Mouse (Mus musculus): Measurements from ENCODE around the gene Elp4.

DNA sequence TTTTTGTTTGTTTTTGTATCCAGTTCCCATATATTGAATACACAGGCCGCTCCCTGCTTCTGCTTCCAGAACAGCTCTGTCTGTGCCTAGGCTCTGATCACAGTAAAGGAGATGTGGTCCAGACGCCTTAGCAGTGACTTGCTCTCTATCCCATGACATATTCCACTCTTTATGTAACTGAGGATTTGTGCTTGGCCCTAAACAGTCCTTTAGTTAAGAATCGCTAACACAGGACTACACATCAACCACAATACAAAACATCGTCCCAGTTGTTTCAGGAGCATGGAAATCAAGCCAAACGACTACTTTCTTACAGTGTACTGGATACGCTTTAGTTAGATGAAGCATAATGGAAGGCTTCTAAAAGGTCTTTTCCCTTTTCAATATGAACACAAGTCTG, 102.8 kb downstream of the Elp4 start:
- TF ChIP-seq CTCF (IDR thresholded peaks at IDR 0.05; ENCODE audit: low read depth, low read length) (no peak), GATA1 (IDR thresholded peaks at IDR 0.05; ENCODE audit: borderline replicate concordance, low read length) (no peak), TAL1 (conservative IDR thresholded peaks at IDR 0.05; ENCODE audit: low read depth, low read length) (no peak), POLR2AphosphoS5 (IDR thresholded peaks at IDR 0.05; ENCODE audit: insufficient replicate concordance, low read depth, low read length) (no peak), GATA2 (IDR thresholded peaks at IDR 0.05; ENCODE audit: borderline replicate concordance, low read depth, low read length) (no peak)
